Mouse (Mus musculus): ENCODE data around the gene Rft1. TPM values are rescaled to one million over a fixed set of nuclear protein-coding genes. Genes with fewer than 3 reads are reported as not detected.
"Not testable (repeated sequence)": the region's sequence is repeated elsewhere in the genome, so short reads cannot be mapped to it uniquely, and the experiment has no call there.

The Rft1 gene
- total and polyA plus RNA-seq, 2 experiments from 2014 or later, result 9.6 to 12.3 TPM

DNA sequence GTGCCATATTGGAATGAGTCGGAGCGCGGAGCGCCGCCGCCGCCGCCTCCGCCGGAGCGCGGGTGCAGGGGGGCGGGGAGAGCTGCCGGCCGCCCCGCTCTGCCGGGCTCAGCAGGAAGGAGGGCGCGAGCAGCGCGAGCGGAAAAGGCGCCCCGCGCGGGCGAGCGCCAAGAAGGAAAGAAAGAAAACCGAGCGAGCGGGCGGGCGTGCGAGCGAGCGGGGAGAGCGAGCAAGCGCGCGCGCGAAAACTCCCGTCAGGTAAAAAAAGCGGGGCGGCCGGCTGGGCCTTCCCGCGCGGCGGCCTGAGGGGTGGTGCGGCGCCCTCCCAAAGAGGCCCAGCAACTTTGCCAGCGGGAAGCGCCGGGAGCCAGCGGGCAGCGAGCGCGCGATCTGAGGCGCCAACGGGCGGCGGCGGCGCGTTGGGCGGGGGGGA lies 61.5 kb downstream of the Rft1 start:
- no peaks in the 10 kb centered on the region for H3K36me3 ChIP-seq (ENCODE audit: insufficient read depth, low read length)
- peak overlapping the region; percentile 94 for H3K4me3 ChIP-seq (ENCODE audit: low read depth, low read length)
- peak overlapping the region; percentile 84 for H3K9ac ChIP-seq (replicated peaks; ENCODE audit: low read length, poor library complexity, severe bottlenecking)
- H3K27ac ChIP-seq (ENCODE audit: low read depth, low read length), result peak overlapping the region; percentile 87
- TF ChIP-seq CTCF (IDR thresholded peaks at IDR 0.05), result no peak
- no peaks in the 10 kb centered on the region for H3K4me1 ChIP-seq (ENCODE audit: insufficient read depth, low read length)
- no peaks in the 10 kb centered on the region for H3K9me3 ChIP-seq (ENCODE audit: low read length)
- peak overlapping the region; percentile 71 for H3K4me2 ChIP-seq (ENCODE audit: low read depth, low read length, poor library complexity, severe bottlenecking)
- whole genome bisulfite sequencing, result 2% methylated on average over 45 of the region's 68 CpGs
- ATAC-seq (ENCODE audit: low FRiP score), result peak; percentile 87
- no peaks in the 10 kb centered on the region for H3K27me3 ChIP-seq (ENCODE audit: insufficient read depth, low read length)
- DNase-seq (ENCODE audit: low spot score), result peak; percentile 87

DNA sequence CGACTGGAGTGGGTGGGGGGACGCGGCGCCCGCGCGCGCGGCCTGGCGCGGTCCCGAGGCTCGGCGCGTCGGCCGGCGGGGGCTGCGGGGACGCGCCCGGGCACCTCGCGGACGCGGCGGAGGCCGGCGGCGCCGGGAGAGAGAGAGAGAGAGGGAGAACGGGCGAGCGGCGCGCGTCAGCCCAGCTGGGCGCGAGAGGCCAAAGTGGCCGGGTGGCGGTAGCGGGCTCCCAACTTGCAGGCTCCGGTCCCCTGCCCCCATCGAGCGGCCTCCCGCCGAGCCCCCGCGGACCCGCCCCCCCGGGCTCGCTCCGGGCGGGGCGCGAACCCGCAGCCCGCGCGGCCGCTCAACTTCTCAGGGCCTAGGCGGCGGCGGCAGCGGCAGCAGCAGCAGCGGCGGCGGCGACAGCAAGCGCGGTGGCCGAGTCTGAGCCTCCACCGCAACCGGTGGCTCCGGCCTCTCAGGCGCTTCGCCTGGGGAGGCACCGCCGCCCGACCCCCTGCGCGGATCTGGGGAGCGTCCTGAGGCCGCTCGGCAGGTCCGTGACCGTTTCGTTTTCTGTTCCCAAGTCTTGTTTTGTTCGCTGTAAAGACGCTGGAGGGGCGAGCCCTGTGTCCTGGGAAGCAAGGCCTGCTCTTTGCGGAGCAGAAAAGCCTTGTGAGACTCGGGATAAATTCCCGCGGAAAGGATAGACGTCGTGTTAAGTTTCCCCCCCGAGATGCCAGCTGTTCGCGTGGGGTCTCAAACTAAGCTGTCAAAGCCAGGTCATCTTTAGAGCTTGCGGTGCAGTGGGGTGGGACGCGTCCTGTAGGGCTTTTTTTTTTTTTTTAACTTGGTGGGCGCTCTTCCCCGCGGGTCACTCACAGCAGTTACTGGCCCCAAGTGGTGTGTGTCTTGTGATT lies 62.1 kb downstream of the Rft1 start:
- DNase-seq (ENCODE audit: low spot score), result peak; percentile 73
- peak; percentile 66 for ATAC-seq (ENCODE audit: low FRiP score)
- Histone ChIP-seq H3K27ac (ENCODE audit: low read depth, low read length) (peak overlapping the region; percentile 87), H3K9me3 (ENCODE audit: low read length) (no peaks in the 10 kb centered on the region), H3K4me2 (ENCODE audit: low read depth, low read length, poor library complexity, severe bottlenecking) (peak overlapping the region; percentile 71), H3K9ac (replicated peaks; ENCODE audit: low read length, poor library complexity, severe bottlenecking) (peak overlapping the region; percentile 84), H3K36me3 (ENCODE audit: insufficient read depth, low read length) (no peaks in the 10 kb centered on the region), H3K4me3 (ENCODE audit: low read depth, low read length) (peak overlapping the region; percentile 94), H3K4me1 (ENCODE audit: insufficient read depth, low read length) (no peaks in the 10 kb centered on the region), H3K27me3 (ENCODE audit: insufficient read depth, low read length) (no peaks in the 10 kb centered on the region)
- no peak for TF ChIP-seq CTCF (IDR thresholded peaks at IDR 0.05)
- under 1% methylated on average over 68 of the region's 106 CpGs for WGBS

GRCm38 (mm10) chr14:30716953-30717285 lies 62.8 kb downstream of the Rft1 start:
- H3K27me3 ChIP-seq (ENCODE audit: insufficient read depth, low read length), result no peaks in the 10 kb centered on the region
- WGBS, result 1% methylated on average over 7 of the region's 7 CpGs
- H3K9me3 ChIP-seq (ENCODE audit: low read length), result no peaks in the 10 kb centered on the region
- H3K27ac ChIP-seq (ENCODE audit: low read depth, low read length), result no peak overlapping the region
- peak overlapping the region; percentile 94 for H3K4me3 ChIP-seq (ENCODE audit: low read depth, low read length)
- H3K9ac ChIP-seq (replicated peaks; ENCODE audit: low read length, poor library complexity, severe bottlenecking), result peak overlapping the region; percentile 84; the same call in 1 of the 2 replicates
- TF ChIP-seq CTCF (IDR thresholded peaks at IDR 0.05), result no peak
- H3K4me1 ChIP-seq (ENCODE audit: insufficient read depth, low read length), result no peaks in the 10 kb centered on the region
- peak overlapping the region; percentile 71 for H3K4me2 ChIP-seq (ENCODE audit: low read depth, low read length, poor library complexity, severe bottlenecking)
- no peaks in the 10 kb centered on the region for H3K36me3 ChIP-seq (ENCODE audit: insufficient read depth, low read length)
- DNase-seq (ENCODE audit: low spot score) (no peak), ATAC-seq (ENCODE audit: low FRiP score) (no peak)

DNA sequence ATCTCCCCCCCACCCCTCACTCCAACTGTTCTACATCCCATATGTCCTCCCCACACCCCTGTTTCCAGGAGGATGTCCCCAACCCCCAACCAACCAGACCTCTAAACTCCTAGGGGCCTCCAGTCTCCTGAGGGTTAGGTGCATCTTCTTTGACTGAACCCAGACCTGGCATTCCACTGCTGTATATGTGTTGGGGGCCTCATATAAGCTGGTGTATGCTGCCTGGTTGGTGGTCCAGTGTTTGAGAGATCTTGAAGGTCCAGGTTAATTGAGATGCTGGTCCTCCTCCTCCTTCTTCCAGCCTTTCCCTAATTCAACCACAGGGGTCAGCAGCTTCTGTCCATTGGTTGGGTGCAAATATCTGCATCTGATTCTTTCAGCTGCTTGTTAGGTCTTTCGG lies 64.5 kb downstream of the Rft1 start:
- H3K9ac ChIP-seq (replicated peaks; ENCODE audit: low read length, poor library complexity, severe bottlenecking); DNase-seq (ENCODE audit: low spot score); H3K27me3 ChIP-seq (ENCODE audit: insufficient read depth, low read length); H3K36me3 ChIP-seq (ENCODE audit: insufficient read depth, low read length); H3K4me3 ChIP-seq (ENCODE audit: low read depth, low read length); H3K9me3 ChIP-seq (ENCODE audit: low read length); H3K4me2 ChIP-seq (ENCODE audit: low read depth, low read length, poor library complexity, severe bottlenecking); H3K27ac ChIP-seq (ENCODE audit: low read depth, low read length); H3K4me1 ChIP-seq (ENCODE audit: insufficient read depth, low read length); ATAC-seq (ENCODE audit: low FRiP score): not testable (repeated sequence)
- 93% methylated on average over 1 of the region's 1 CpGs for WGBS

DNA sequence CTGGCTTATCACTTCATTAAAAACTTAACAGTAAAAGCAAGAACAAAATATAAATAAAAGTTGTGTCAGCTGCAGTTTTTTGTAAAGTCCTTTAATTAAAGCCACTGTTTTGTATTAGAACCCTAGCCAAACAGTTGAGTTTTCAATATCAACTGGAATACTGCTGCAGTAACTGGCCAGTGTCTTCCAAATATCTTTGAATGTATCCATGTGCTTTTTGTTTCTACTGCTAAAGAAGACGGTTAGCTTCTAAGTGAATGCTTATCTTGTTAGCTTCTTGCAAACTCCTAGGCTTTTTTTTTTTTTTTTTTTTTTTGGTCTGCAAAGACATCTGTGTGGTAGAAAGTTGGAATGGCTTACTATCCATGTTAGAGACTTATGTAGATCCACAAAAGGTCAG lies 65.4 kb downstream of the Rft1 start:
- ATAC-seq (ENCODE audit: low FRiP score) (no peak), DNase-seq (ENCODE audit: low spot score) (no peak)
- H3K36me3 ChIP-seq (ENCODE audit: insufficient read depth, low read length), result no peaks in the 10 kb centered on the region
- H3K9ac ChIP-seq (replicated peaks; ENCODE audit: low read length, poor library complexity, severe bottlenecking), result no peak overlapping the region
- no peak for TF ChIP-seq CTCF (IDR thresholded peaks at IDR 0.05)
- 78% methylated on average over 1 of the region's 1 CpGs for WGBS
- H3K9me3 ChIP-seq (ENCODE audit: low read length), result no peaks in the 10 kb centered on the region
- H3K27me3 ChIP-seq (ENCODE audit: insufficient read depth, low read length), result no peaks in the 10 kb centered on the region
- H3K27ac ChIP-seq (ENCODE audit: low read depth, low read length), result no peak overlapping the region
- H3K4me3 ChIP-seq (ENCODE audit: low read depth, low read length), result no peak overlapping the region
- H3K4me2 ChIP-seq (ENCODE audit: low read depth, low read length, poor library complexity, severe bottlenecking), result no peak overlapping the region
- no peaks in the 10 kb centered on the region for H3K4me1 ChIP-seq (ENCODE audit: insufficient read depth, low read length)

GRCm38 (mm10) chr14:30721850-30722249 lies 67.7 kb downstream of the Rft1 start:
- Histone ChIP-seq H3K9ac (replicated peaks; ENCODE audit: low read length, poor library complexity, severe bottlenecking) (no peak overlapping the region), H3K4me2 (ENCODE audit: low read depth, low read length, poor library complexity, severe bottlenecking) (no peak overlapping the region), H3K4me3 (ENCODE audit: low read depth, low read length) (no peak overlapping the region), H3K36me3 (ENCODE audit: insufficient read depth, low read length) (no peaks in the 10 kb centered on the region), H3K27ac (ENCODE audit: low read depth, low read length) (no peak overlapping the region), H3K27me3 (ENCODE audit: insufficient read depth, low read length) (no peaks in the 10 kb centered on the region), H3K9me3 (ENCODE audit: low read length) (no peaks in the 10 kb centered on the region), H3K4me1 (ENCODE audit: insufficient read depth, low read length) (no peaks in the 10 kb centered on the region)
- 75% methylated on average over 1 of the region's 1 CpGs for WGBS
- no peak for TF ChIP-seq CTCF (IDR thresholded peaks at IDR 0.05)
- ATAC-seq (ENCODE audit: low FRiP score) (no peak), DNase-seq (ENCODE audit: low spot score) (no peak)
